Mouse (Mus musculus): ENCODE results near the gene Fgfr2. TPM values are rescaled to one million over a fixed set of nuclear protein-coding genes. Genes with fewer than 3 reads are reported as not detected.
"Not testable (repeated sequence)": the region's sequence is repeated elsewhere in the genome, so short reads cannot be mapped to it uniquely, and the experiment has no call there.

The Fgfr2 gene
- polyA plus RNA-seq, 2 experiments from 2014 or later = not detected

DNA sequence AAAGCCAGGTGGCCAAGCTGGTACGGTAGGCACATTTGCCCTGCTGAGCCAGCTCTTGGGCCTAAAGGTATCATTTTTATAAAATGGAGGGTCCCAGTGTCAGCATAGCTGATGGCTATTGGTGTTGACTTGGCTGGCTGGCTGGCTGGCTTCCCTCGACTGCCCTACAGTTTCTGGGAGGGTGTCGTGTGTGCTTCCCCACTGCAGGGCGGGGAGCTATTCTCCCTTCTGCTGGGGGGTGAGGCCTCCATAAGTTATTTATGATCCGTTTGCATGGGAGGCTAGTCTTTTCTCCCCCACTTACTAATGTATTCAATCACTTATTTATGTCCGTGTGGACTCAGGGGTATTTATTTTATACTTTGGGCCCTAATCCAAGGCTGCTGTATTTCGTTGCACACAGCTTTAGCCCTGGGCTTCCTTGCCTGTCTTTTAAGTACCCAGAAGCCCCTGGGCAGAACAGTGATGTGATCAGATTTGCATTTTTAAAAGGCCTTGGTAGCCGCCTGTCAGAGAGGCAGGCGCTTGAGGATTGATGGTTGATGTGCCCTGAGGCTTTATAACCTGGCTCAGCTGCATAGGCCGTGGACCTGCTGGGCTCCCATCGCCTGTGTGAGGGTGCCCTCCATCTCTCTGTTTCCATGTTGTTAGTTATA, 2446.1 kb downstream of the Fgfr2 start:
- ATAC-seq = no peak

DNA sequence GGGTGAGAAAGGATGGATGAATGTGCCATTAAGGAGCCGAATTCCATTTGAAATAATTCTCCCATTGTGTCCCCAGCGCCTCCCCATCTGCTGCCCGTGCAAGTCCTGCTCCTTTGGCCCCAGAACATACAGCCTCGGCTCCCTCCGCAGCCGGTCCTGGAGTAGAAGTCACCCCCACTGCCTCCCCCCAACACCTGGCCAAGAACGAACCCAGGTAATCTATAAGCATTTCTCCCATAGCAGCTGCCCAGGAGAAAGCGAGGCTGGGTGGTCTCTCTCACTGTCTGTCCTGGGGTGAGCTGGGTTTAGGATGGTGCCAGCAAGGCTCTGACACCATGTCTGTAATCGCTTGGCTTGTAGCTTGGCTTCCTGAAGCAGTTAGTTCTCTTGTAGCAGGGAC, 2448.6 kb downstream of the Fgfr2 start:
- ATAC-seq = no peak

DNA sequence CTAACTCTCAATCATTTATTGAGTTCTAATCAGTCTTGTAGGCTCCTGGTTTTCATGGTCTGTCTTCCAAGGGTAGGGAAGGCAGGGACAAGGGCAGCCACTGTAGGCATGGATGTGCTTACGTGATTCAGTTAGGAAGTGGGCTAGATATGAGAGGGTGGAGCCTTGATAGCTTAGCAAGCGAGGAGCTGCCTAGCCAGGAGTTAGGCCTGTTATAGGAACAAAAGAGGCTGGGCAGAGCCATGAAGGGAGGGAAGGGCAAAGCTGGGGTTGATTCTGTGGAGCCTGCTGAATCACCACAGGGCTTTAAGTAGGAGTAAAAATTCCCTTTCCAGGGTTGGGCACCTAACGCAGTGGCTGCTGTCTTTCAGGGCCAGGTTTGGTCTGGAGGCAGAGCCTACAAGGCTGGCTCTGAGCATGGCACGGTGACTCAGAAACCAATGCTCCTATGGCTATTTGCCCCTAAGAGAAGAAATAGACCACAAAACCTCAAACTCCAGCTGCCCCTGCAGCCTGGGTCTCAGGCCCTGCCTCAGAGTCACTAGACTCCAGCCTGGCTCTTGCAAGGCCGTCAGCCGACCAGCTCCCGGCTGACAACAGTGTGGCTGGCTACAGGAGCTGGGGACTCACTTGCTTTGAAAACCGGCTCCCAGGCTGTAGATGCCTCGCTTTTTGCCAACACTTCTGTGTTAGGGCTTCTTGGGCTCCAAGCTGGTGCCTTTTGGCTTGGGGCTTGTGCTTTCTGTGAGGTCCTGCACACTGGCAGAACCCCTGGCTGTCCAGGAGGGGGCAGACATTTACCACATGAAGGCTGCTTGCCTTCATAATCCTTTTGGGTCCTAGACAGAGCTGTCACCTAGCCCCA, 2449.7 kb downstream of the Fgfr2 start:
- no peak for ATAC-seq

DNA sequence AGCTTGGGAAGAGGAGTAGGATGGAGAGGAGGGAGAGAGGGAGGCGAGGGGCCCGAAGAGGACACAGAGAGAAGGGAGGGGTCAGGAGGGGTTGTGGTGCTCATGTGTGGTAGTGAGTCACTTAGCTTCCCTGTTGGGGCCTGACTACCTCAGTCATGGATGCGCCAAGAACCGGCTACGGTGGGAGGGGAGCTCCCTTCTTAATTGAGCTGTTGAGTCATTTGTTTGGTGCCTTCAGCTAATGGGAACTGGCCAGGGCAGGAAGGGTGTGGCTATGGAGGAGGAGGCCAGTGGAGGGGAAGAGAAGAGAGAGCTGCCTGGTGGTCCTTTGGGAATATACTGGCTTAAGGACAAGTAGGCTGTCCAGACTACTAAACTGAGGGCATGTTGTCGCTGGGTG, 2451.8 kb downstream of the Fgfr2 start:
- ATAC-seq = no peak

DNA sequence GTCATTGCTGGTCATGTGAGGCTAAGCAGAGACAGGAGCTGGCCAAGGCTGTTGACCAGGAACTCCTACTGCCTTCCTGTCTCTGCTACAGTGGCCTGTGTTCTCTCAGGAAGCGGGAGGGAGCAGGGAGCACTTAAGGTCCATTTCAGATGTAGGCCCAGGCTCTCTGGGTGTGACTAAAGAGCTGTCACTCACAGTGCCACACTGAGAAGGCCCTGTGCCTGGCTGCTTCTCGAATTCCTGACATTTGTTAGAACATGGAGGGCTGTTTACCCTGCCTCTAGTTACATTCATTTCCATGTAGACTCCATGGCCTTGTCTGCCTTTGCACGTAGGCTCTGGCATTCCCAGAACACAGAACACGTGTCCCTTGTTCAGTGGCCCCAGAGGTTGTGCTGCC, 2452.8 kb downstream of the Fgfr2 start:
- ATAC-seq = no peak

DNA sequence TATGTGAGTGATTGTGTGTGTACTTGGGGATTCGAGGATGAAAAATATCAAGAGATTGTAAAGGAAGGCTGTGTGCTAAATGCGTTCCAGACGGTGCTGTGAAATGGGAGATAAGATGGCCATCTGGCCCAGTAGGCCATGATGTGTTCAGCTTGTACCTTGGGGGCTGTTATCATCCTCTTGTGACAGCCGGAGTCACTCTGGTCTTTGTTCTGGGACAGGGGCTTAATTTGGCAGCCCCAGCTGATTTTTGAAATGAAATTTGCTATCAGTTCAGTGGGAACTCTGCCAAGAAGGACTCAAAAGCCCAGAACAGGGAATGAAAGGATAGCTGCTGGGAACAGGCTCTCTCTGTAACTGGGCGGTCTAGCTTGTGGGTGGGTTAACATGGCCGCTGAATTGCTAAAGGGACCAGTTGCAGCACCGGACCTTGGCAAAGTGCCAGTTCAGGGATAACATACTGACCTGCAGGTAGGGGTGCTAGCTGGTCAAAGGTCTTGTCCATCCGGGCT, 2453.7 kb downstream of the Fgfr2 start:
- ATAC-seq = no peak

DNA sequence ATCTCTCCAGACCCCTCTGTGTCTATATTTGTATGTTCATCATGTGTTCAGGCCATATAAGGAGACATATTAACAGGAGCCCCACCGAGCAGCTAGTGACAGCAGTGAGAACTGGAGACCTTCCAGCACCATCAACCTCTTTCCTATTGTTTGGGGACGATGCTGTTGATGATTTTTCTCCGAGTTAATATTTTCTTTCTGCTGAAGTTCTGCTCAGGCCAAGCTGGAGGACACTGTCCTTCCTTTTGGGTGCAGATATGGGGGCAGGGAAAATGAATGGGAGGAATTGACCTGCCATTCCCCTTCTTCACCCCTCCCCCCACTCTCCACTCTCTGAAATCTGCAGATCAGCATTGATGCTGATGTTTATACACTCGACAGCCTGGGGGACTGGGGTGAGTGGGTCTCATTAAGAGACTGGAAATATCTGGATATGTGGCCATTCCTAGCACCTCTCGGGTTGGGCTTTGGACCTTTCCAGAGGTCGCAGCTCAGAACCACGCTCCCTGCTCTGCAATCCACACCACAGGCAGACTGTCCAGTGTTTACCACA, 2454.3 kb downstream of the Fgfr2 start:
- ATAC-seq = no peak

DNA sequence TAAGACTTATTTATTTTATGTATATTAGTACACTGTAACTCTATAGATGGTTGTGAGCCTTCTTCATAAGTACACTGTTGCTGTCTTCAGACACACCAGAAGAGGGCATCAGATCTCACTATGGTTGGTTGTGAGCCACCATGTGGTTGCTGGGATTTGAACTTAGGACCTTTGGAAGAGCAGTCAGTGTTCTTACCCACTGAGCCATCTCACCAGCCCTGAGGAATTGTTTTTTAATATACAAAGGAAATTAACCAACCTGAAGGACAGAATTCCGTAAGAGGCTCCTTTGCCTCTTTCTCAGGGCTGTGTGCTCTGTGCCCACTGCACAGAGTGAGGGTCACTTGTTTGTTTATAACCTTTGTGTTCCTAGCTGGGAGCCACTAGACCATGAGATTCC, 2455.1 kb downstream of the Fgfr2 start:
- ATAC-seq = not testable (repeated sequence)

DNA sequence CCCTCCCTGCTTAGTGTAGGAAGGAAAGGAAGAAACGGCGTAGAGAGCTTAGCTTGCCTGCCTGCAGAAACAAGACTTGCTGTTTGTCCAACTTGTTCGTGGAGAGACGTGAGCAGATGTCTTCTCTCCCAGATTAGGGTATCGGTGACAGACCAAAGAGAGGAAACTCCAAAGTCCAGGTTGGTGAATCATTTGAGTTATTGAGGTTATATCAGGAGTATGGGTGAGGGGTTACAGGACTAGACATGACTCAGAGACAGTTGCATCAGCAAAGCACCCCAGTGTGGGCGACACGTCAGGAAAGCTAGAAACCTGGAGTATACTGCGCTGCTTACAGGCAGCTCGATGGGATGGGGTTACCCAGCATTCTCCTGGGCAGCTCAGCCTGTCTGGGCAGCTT, 2457.8 kb downstream of the Fgfr2 start:
- no peak for ATAC-seq

DNA sequence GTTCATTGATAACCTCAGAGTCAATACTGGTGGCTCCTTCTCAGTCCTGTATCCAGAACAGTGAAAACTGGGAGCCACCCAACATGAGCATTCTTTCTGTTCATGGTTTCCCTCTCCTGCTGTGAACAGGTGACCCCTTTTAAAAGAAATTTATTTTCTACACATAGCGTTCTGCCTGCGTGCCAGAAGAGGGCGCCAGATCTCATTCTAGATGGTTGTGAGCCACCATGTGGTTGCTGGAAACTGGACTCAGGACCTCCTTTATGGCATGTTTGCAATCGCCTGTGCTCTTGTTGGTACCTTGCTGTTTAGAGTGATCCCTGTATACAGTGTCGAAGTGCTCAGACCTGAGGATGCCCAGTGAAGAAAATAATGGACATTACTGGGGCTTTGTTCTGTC, 2458.5 kb downstream of the Fgfr2 start:
- ATAC-seq = no peak

DNA sequence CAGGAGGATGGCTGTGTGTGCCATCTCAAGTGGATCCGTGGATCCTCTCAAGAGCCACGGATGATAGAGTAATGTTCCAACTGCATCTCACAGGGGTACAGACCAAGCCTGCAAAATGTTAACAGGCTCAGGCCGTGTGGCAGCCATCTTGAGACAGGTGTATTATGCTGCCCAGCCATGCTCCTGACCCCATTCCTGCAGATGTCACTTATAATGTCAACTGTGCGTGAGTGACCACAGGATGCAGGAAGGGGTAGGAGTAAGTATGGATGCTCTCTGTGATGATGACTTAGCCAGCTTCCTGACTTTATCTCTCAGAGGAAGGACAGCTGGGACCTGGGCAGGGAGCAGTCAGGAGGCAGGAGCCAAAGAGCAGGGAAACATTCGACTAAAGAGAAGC, 2459.1 kb downstream of the Fgfr2 start:
- no peak for ATAC-seq

DNA sequence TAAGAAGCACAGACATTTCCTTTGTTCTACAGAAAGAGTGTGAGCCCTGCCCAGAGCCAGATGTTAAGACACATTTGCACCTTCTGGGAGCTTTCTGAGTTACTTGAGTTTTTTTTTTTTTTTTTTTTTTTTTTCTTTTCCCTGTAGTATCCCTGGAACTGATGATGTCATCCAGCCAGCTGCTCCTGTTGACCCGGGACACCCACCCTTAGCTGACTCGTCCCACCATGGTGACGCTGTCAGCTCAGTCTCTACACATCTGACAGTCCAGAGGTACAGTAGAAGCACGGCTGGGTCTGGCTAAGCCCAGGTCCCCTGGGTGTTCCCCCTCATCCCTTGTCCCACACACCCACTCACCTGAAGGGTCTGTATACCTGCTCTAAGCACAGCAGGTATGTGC, 2460.3 kb downstream of the Fgfr2 start:
- no peak for ATAC-seq

DNA sequence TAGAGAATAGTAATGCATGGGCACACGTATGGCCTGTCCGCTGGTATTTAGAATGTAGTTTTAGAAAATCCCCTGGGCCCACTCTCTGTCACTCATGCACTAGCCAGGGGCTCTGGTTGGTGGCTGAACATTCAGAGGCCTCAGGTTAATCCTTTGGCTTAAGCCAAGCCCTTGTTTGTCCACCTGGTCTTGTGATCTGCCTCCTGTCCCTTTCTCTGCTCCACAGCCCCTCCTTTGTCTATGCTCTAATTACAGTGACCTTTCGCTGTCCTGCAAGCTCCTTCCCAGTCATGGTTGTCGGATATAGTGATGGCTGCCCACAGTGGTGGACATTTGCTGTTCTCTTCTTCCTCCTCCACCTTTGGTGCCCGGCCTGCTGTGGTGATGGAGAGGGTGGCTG, 2460.9 kb downstream of the Fgfr2 start:
- no peak for ATAC-seq

DNA sequence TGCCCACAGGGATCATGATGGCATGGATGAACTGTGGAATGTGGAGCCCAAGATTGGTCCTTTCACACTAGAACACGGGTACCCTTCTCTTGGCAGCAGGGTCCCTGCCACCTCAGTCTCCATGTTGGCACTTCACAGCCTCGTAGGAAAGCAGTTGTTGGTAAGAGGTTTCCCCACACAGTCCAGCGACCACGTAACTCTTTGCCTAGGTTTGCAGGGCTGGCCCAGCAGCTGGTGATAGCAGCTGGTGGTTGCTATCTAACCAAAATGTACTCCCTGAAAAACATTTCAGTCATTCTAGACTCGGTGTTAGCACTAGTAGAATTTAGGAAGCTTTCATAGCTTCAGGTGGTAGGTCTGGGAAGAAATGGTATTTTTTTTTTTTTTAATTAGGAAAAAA, 2464.0 kb downstream of the Fgfr2 start:
- ATAC-seq = no peak

DNA sequence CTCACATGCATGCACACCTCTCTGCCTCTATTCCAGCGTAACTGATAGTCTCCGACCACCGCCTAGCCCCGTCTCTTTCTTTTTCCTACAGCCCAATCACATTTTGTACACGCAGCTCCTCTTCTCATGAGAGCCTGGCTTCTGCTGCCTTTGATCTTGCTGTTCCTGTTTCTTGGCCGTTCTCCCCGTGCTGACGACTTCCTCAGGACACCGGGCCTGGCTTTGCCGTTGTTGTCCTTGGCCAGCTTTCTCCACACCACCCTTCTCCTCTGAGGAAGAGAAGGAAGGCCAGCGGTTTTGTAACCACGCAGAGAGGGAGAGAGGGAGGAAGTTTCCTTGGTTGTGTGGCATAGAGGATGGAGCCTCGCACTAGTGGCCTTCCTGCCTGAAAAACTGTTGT, 2465.4 kb downstream of the Fgfr2 start:
- no peak for ATAC-seq

DNA sequence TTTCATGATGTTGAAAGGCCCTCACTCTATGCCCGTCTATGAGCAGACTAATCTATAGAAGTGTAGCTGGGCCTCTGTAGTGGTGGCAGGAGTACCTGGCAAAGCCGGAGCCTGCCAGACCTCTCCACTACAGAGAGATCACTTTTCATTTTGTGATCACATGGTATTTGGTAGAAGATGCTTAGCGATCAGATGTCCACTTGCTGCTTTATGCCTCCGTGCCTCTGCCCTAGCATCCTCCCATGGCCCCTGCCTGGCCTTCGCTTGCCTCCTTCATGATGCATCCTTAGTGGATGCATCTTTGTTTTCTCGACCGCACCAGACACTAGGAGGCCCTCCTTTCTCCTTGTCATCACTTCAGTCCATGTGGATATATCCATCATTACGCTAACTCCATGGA, 2466.2 kb downstream of the Fgfr2 start:
- no peak for ATAC-seq

DNA sequence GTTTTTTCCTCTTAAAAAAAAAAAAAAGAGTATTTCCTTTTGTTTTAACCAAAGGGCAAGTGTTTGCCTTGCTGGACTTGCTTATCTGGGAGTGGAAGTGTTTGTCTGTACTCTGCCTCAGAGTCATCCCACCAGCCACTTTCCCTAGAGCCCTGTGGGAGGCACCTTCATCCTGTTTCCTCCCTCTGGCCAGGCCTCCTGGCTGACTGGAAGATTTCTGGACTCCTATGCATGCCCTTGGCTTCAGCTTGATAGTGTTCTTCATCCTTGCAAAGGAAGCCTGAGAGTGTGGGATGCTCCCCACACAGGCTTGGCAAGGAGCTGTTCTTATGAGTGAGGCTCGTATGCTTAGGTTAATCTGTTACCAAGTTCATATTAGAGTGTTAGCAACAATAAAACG, 2468.6 kb downstream of the Fgfr2 start:
- no peak for ATAC-seq

DNA sequence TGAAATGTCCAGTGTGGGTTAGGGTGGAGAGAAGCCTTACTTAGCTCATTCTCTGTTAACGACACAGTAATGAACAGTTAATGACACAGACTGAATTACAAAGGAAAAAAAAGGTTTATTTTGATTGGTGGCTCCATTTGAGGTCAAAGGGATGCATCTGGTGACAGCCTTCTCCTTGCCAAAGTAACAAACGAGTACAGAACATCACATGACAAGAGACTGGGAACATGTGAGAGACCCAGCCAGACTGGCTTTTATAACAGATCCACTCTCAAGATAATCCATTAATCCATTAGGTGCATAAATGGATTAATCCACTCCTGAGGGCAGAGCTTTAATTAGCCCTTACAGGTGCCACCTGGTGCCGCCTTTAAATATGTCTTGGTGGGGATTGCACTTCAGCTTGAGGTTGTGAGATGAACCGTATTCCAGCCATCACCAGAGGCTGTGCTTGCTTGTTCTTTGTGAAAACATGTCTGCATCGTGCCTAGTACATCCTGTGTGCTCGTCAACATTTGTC, 2470.1 kb downstream of the Fgfr2 start:
- ATAC-seq = no peak

DNA sequence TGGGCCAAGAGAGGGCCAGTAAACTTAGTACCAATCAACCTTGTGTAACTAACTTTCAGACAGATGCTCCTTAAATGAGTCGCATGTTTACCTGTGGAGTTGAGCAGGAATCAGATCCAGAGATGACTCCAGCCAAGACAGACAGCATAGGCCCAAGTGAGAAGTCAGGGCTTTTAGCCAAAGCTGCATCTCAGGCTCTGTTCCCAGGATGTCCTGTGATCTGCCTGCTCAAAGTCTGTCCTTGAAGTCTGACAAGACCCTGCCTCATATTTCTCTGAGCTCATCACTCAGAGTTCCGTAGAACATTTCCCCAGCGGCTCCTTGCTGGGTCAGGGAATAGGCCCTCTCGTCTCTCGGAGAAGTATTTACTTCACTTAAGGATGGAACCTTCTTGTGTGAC, 2472.5 kb downstream of the Fgfr2 start:
- no peak for ATAC-seq

DNA sequence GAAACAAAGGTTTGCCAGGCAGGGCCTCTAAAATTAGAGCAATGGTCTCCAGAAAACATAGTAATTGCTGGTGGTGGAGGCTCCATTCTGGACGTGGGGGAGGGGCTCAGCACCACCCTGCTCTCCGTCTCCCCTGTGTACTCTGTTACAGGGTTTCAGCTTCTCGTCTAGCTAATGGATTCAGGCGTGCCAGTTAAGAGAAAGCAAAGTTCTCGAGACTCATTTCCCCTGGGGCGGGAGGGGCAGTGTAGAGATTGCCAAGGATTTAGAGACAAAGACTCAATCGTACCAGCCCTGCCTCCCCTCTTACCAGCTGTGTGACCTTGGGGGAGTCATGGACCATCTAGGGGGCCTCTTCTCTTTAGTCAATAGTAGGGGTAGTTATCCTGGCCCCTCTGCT, 2473.9 kb downstream of the Fgfr2 start:
- ATAC-seq = no peak

DNA sequence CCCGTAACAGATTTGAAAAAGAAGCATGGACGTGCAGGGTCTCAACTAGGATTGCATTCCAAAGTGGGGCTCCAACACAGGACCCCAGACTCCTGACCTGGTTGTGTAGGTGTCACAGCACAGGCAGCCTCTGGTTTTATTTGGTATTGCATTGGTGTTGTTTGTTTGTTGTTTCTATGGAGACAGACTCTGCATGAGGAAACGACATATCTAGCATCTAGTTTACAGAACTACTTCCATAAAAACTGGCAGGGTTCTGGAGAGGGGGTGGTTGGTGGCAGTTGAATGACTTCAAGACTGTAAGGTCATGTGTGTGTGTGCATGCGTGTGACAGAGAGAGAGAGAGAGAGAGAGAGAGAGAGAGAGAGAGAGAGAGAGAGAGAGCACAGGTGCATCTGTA, 2475.1 kb downstream of the Fgfr2 start:
- no peak for ATAC-seq

DNA sequence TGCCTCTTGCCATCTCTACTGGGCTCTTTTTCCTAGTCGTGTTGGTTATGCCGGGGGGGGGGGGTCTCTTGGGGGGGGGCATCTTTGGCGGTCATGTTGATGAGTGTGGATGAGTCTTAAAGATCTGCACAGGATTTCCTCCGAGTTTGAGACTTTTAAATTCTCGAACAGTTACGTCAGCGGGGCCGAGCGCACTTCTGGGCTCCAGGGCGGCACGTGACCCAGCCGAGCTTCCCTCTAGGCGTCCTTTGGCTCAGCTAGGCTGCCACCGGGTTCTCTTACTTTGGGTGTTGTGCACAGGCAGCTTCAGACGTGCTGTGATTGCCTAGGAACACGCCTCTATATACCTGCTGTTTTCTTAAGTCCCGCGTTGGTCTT, 2476.4 kb downstream of the Fgfr2 start:
- peak; percentile 74 for ATAC-seq

DNA sequence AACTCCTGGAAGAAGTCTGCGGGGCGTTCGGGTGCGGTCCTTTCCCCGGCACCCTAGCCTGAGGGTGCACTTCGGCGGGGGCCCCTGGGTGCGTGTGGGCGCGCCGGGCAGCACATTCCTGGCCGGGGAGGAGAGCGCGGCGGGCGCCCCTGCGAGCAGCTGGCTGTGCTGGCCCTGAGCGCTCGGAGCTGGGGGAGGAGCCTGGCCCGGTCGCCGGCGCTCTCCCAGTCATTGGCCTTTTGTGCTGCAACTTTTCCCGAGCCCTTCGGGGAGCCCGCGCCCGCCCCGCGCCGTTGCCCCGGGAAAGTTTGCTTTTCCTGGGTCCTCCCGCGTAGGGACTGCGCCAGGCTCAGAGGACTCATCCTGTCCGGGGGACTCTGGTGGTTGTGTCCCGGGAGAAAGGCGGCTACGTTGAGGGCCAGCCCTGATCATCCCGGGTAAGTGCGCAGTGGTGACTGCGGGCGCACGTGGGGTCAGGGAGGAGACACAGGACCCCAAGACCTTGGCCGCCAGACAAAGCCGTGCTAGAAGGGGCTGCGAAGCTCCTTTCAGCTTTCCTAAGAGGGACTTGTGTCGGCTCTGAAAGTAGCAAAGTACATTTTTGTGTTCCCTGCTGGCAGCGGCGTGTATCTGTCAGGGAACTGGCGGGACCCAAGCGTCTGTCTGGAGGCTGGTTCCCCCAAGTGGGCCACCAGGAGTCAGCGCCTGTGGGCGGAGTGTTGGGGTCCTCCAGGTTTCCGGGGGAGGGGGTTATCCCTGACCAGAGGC, 2477.0 kb downstream of the Fgfr2 start:
- peak; percentile 51 for ATAC-seq

Data from activated CD4-positive, CD25-positive, alpha-beta regulatory T cell, adult 4 months (primary cell).